Mouse (Mus musculus) embryo, embryonic 11.5 days (tissue): Measurements from ENCODE around the gene Psme2.

Source experiments
- DNase-seq: peaks from one replicate; pipeline ENCODE4 v3.0.0-alpha.2; 2012; ENCODE audit warnings: low read depth, low spot score

The Psme2 gene

GRCm38 (mm10) chr14:55590748-55591330 is at the start of gene Psme2:
Gene Psme2, minus strand, starts transcription at chr14:55591113.
- peak; percentile 93 for DNase-seq

GRCm38 (mm10) chr14:55637795-55638194 is 46.9 kb upstream of the Psme2 start, which contains the start of gene Gm49378:
Gene Gm49378, minus strand, starts transcription at chr14:55637895.
- no peak for DNase-seq

GRCm38 (mm10) chr14:55635523-55636007 is 44.7 kb upstream of the Psme2 start, which contains the start of gene Ipo4:
Gene Ipo4, minus strand, starts transcription at chr14:55635957.
- DNase-seq = peak; percentile 80

GRCm38 (mm10) chr14:55634874-55635522 is 44.1 kb upstream of the Psme2 start:
- DNase-seq = no peak

- no peak for DNase-seq
Observed at GRCm38 (mm10) chr14:55629312-55629711, 38.4 kb upstream of the Psme2 start.

- DNase-seq = no peak
Observed at GRCm38 (mm10) chr14:55628077-55628827, 37.3 kb upstream of the Psme2 start.

- DNase-seq = no peak
Observed at GRCm38 (mm10) chr14:55618486-55619195, 27.7 kb upstream of the Psme2 start.

- DNase-seq = no peak
Observed at GRCm38 (mm10) chr14:55617822-55618221, 26.9 kb upstream of the Psme2 start, which contains the start of gene Rec8. Gene Rec8, plus strand, starts transcription at chr14:55618037.

GRCm38 (mm10) chr14:55616844-55617243 is 25.9 kb upstream of the Psme2 start:
- DNase-seq = no peak

GRCm38 (mm10) chr14:55615876-55616275 is 25.0 kb upstream of the Psme2 start:
- DNase-seq = no peak

GRCm38 (mm10) chr14:55614565-55615178 is 23.8 kb upstream of the Psme2 start:
- DNase-seq = no peak

GRCm38 (mm10) chr14:55613346-55613745 is 22.4 kb upstream of the Psme2 start:
- DNase-seq = no peak

- DNase-seq = no peak
Observed at GRCm38 (mm10) chr14:55608339-55608738, 17.4 kb upstream of the Psme2 start.

GRCm38 (mm10) chr14:55605743-55606459 is 15.0 kb upstream of the Psme2 start:
- no peak for DNase-seq

- no peak for DNase-seq
Observed at GRCm38 (mm10) chr14:55604823-55605222, 13.9 kb upstream of the Psme2 start.

- peak; percentile 76 for DNase-seq
Observed at GRCm38 (mm10) chr14:55603633-55604576, 13.0 kb upstream of the Psme2 start.

GRCm38 (mm10) chr14:55603271-55603632 is 12.3 kb upstream of the Psme2 start, which contains the start of gene Irf9:
Gene Irf9, plus strand, starts transcription at chr14:55603571.
- DNase-seq = no peak

- no peak for DNase-seq
Observed at GRCm38 (mm10) chr14:55598521-55599390, 7.8 kb upstream of the Psme2 start.
